Mouse (Mus musculus) heart, embryonic 14.5 days (tissue): ENCODE measurements around the gene Ddx51. TPM values are rescaled to one million over a fixed set of nuclear protein-coding genes. Genes with fewer than 3 reads are reported as not detected.

Source experiments
- ATAC-seq: fragments of 200-750 bp; cut with Nextera tagmentation; 2 replicates; pipeline ENCODE4 v1.8.0; 2017; ENCODE audit warnings: low read depth, moderate TSS enrichment; ENCODE audit not compliant: insufficient number of reproducible peaks, insufficient read depth, low FRiP score
- H3K27ac ChIP-seq, 2 experiments: fragments of 200-500 bp in 1 of 2; fragments of 300-500 bp in 1 of 2; sonication (generic) in 1 of 2; replicated peaks in 1 of 2; 2 replicates each; pipeline ENCODE4 v1.5.1; 2012 to 2014; ENCODE audit warnings: low read depth in 2 of 2, low read length in 2 of 2, control low read depth in 1 of 2, mild to moderate bottlenecking in 1 of 2, mixed read lengths in 1 of 2; ENCODE audit not compliant: control insufficient read depth in 1 of 2, insufficient read depth in 1 of 2
- H3K27me3 ChIP-seq: fragments of 300-500 bp; sonication (generic); 2 replicates; pipeline ENCODE4 v1.6.1; 2014; ENCODE audit warnings: mild to moderate bottlenecking, low read length, control low read depth; ENCODE audit not compliant: control insufficient read depth, insufficient read depth
- H3K36me3 ChIP-seq: fragments of 300-500 bp; sonication (generic); 2 replicates; pipeline ENCODE4 v1.6.1; 2014; ENCODE audit warnings: mild to moderate bottlenecking, control low read depth, low read length, mixed read lengths; ENCODE audit not compliant: control insufficient read depth, insufficient read depth
- H3K4me1 ChIP-seq, 2 experiments: fragments of 200-500 bp in 1 of 2; fragments of 300-500 bp in 1 of 2; sonication (generic) in 1 of 2; 2 replicates each; pipeline ENCODE4 v1.6.1; 2012 to 2014; ENCODE audit warnings: low read length in 2 of 2, control low read depth in 1 of 2, mixed read lengths in 1 of 2; ENCODE audit not compliant: control insufficient read depth in 2 of 2, insufficient read depth in 2 of 2
- H3K4me2 ChIP-seq: fragments of 300-500 bp; sonication (generic); 2 replicates; pipeline ENCODE4 v1.6.1; 2014; ENCODE audit warnings: mild to moderate bottlenecking, low read length
- H3K4me3 ChIP-seq, 2 experiments: fragments of 200-500 bp in 1 of 2; fragments of 300-500 bp in 1 of 2; sonication (generic) in 1 of 2; 2 replicates each; pipeline ENCODE4 v1.5.1; 2012 to 2014; ENCODE audit warnings: low read length in 2 of 2, mild to moderate bottlenecking in 2 of 2, control low read depth in 1 of 2, low read depth in 1 of 2, moderate library complexity in 1 of 2; ENCODE audit not compliant: control insufficient read depth in 1 of 2, insufficient read depth in 1 of 2
- H3K9ac ChIP-seq: fragments of 300-500 bp; sonication (generic); 2 replicates; pipeline ENCODE4 v1.6.1; 2014; ENCODE audit warnings: mild to moderate bottlenecking, low read length
- H3K9me3 ChIP-seq: fragments of 300-500 bp; sonication (generic); 2 replicates; pipeline ENCODE4 v1.6.1; 2016; ENCODE audit warnings: low read length, control low read depth; ENCODE audit not compliant: control insufficient read depth
- WGBS: fragments of 180-500 bp; shearing (Covaris S2); extraction: QIAGEN DNeasy Blood & Tissue Kit; methylation state at CpG from one replicate; pipeline ENCODE4 v1.1.7; 2014; 5-methylcytosine and 5-hydroxymethylcytosine counted together
- microRNA-seq: library from miRNA; unstranded; fragments of <30 nt; microRNA quantifications from one replicate; pipeline ENCODE4, GENCODE M21; 2016
- polyA plus RNA-seq: library from polyadenylated mRNA; unstranded; fragments of >200 nt; fragmentation: Nextera tagmentation; extraction: Ambion mirVana; gene quantifications from 2 replicates; pipeline ENCODE4 v1.2.1, GENCODE M21; 2014

The Ddx51 gene
- polyA plus RNA-seq, 1 experiment from 2014 or later: 14.3 TPM

- no peaks in the 10 kb centered on the region for H3K4me1 ChIP-seq
- H3K27ac ChIP-seq: no peak overlapping the region
- 93% methylated on average over 2 of the region's 2 CpGs for WGBS
- no peak overlapping the region for H3K4me3 ChIP-seq
- peaks cover 97% of the 10 kb centered on the region for H3K36me3 ChIP-seq
- H3K9me3 ChIP-seq: no peaks in the 10 kb centered on the region
- no peak overlapping the region for H3K9ac ChIP-seq
- H3K27me3 ChIP-seq: no peaks in the 10 kb centered on the region
- no peak overlapping the region for H3K4me2 ChIP-seq
- no peak for ATAC-seq
Measured at GRCm38 (mm10) chr5:110664750-110665269, 11.6 kb downstream of the Ddx51 start.

- WGBS: 56% methylated on average over 6 of the region's 6 CpGs
- ATAC-seq: no peak
- Histone ChIP-seq H3K4me1 (no peaks in the 10 kb centered on the region), H3K27me3 (no peaks in the 10 kb centered on the region), H3K9me3 (no peaks in the 10 kb centered on the region), H3K36me3 (peaks cover 97% of the 10 kb centered on the region), H3K9ac (no peak overlapping the region), H3K4me3 (no peak overlapping the region), H3K27ac (no peak overlapping the region), H3K4me2 (no peak overlapping the region)
Measured at GRCm38 (mm10) chr5:110665486-110666121, 12.4 kb downstream of the Ddx51 start.

DNA sequence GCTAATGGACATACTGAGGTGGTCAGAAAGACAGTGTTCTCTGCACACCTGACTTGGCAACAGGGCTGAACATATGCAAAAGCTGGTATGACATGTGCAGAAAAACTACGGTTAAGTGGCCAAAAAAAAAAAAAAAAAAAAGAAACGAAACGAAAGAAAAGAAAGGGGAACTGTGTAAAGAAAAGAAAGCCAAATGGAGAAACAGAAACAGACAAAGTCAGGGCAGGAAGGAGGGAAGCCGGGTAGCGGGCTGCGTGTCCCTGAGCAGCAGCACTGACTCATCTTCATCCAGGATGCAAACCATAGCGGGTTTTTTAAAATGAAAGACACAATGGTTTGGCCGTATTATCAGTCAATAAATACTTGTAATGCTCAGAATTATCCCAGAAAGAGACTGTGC, 28.8 kb downstream of the Ddx51 start:
- H3K9me3 ChIP-seq: no peaks in the 10 kb centered on the region
- no peak overlapping the region for H3K27ac ChIP-seq
- H3K36me3 ChIP-seq: peaks cover 98% of the 10 kb centered on the region
- 88% methylated on average over 8 of the region's 8 CpGs for WGBS
- H3K27me3 ChIP-seq: no peaks in the 10 kb centered on the region
- H3K4me3 ChIP-seq: no peak overlapping the region
- no peak for ATAC-seq
- H3K9ac ChIP-seq: no peak overlapping the region
- no peaks in the 10 kb centered on the region for H3K4me1 ChIP-seq
- H3K4me2 ChIP-seq: no peak overlapping the region

GRCm38 (mm10) chr5:110698617-110699016, 45.4 kb downstream of the Ddx51 start:
- Histone ChIP-seq H3K27ac (no peak overlapping the region), H3K9me3 (no peaks in the 10 kb centered on the region), H3K4me3 (no peak overlapping the region), H3K27me3 (no peaks in the 10 kb centered on the region), H3K4me1 (no peaks in the 10 kb centered on the region), H3K4me2 (no peak overlapping the region), H3K36me3 (peaks cover 96% of the 10 kb centered on the region), H3K9ac (no peak overlapping the region)
- 91% methylated on average over 4 of the region's 4 CpGs for WGBS
- ATAC-seq: no peak

GRCm38 (mm10) chr5:110704004-110704403, 50.8 kb downstream of the Ddx51 start:
- Histone ChIP-seq H3K9ac (no peak overlapping the region), H3K4me2 (no peak overlapping the region), H3K27ac (no peak overlapping the region), H3K27me3 (no peaks in the 10 kb centered on the region), H3K4me1 (no peaks in the 10 kb centered on the region), H3K36me3 (peaks cover 98% of the 10 kb centered on the region), H3K9me3 (no peaks in the 10 kb centered on the region), H3K4me3 (no peak overlapping the region)
- WGBS: 43% methylated on average over 1 of the region's 1 CpGs
- no peak for ATAC-seq

DNA sequence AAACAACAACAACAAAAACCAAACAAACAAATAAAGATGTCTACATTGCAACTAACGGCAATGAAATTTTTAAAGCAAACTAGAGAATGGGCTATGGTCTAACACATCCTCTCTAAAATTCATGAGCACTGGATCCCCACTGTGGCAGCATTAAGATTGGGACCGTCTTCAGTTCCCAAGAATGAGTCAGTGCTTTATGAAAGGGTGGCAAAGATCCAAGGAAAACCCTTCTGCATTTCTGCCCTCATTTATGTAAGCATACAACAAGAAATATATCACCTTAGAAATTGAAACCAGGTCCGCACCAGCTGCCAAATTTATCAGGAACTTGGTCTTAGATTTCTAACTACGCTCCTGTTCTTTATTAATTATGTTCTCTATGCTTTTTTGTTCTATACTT, 56.0 kb downstream of the Ddx51 start:
- H3K4me3 ChIP-seq: no peak overlapping the region
- no peak overlapping the region for H3K4me2 ChIP-seq
- no peaks in the 10 kb centered on the region for H3K9me3 ChIP-seq
- H3K4me1 ChIP-seq: no peaks in the 10 kb centered on the region
- no peak overlapping the region for H3K9ac ChIP-seq
- H3K27ac ChIP-seq: no peak overlapping the region
- no peak for ATAC-seq
- H3K36me3 ChIP-seq: peaks cover 87% of the 10 kb centered on the region
- WGBS: 90% methylated on average over 4 of the region's 4 CpGs
- H3K27me3 ChIP-seq: no peaks in the 10 kb centered on the region

Small RNA genes within 50 kb of the gene (microRNA-seq; reads per million reads assigned to microRNA genes)
- 2.0 reads per million for gene Mir7026

Other genes starting within 250 kb of the Ddx51 start
- gene Fbrsl1, start 204.9 kb upstream of the Ddx51 start, polyA plus RNA-seq: 12.8 and 13.5 TPM in 2 replicates
- 0.18 TPM in 1 of 2 replicates, not detected in the other for gene Galnt9, start 109.1 kb upstream of the Ddx51 start, polyA plus RNA-seq
- gene Noc4l, start within 50 bp of the Ddx51 start, polyA plus RNA-seq: 25.6 and 27.5 TPM in 2 replicates
- gene Ep400, start 117.3 kb downstream of the Ddx51 start, polyA plus RNA-seq: 24.3 and 26.9 TPM in 2 replicates
- 14.9 and 16.3 TPM in 2 replicates for gene Pus1, start 127.2 kb downstream of the Ddx51 start, polyA plus RNA-seq
- 23.3 and 26.0 TPM in 2 replicates for gene Ulk1, start 156.6 kb downstream of the Ddx51 start, polyA plus RNA-seq
- 23.1 and 24.3 TPM in 2 replicates for gene Hscb, start 186.3 kb downstream of the Ddx51 start, polyA plus RNA-seq
- 14.2 and 19.0 TPM in 2 replicates for gene Chek2, start 186.5 kb downstream of the Ddx51 start, polyA plus RNA-seq
- 7.9 and 9.0 TPM in 2 replicates for gene Ttc28, start 226.4 kb downstream of the Ddx51 start, polyA plus RNA-seq